Mouse (Mus musculus) forebrain, embryonic 16.5 days (tissue): ENCODE measurements around the gene Pdzrn3. TPM values are rescaled to one million over a fixed set of nuclear protein-coding genes. Genes with fewer than 3 reads are reported as not detected.

Experiments used
- ATAC-seq: fragments of 200-750 bp; cut with Nextera tagmentation; 2 replicates; pipeline ENCODE4 v1.8.0; 2017; ENCODE audit warnings: mild to moderate bottlenecking, moderate library complexity
- H3K27ac ChIP-seq: fragments of 300-500 bp; sonication (generic); 2 replicates; pipeline ENCODE4 v1.5.1; 2014; ENCODE audit warnings: low read length, control low read depth
- H3K27me3 ChIP-seq: fragments of 300-500 bp; sonication (generic); replicated peaks from 2 replicates; pipeline ENCODE4 v1.6.1; 2014; ENCODE audit warnings: low read length; ENCODE audit not compliant: control insufficient read depth, insufficient read depth
- H3K36me3 ChIP-seq: fragments of 300-500 bp; sonication (generic); 2 replicates; pipeline ENCODE4 v1.6.1; 2014; ENCODE audit not compliant: control insufficient read depth, insufficient read depth
- H3K4me1 ChIP-seq: fragments of 300-500 bp; sonication (generic); replicated peaks from 2 replicates; pipeline ENCODE4 v1.6.1; 2014; ENCODE audit warnings: low read length; ENCODE audit not compliant: control insufficient read depth, insufficient read depth
- H3K4me2 ChIP-seq: fragments of 300-500 bp; sonication (generic); 2 replicates; pipeline ENCODE4 v1.6.1; 2014; ENCODE audit warnings: mild to moderate bottlenecking, low read length, control low read depth
- H3K4me3 ChIP-seq: fragments of 300-500 bp; sonication (generic); replicated peaks from 2 replicates; pipeline ENCODE4 v1.5.1; 2014; ENCODE audit warnings: mild to moderate bottlenecking, low read length, control low read depth
- H3K9ac ChIP-seq: fragments of 300-500 bp; sonication (generic); replicated peaks from 2 replicates; pipeline ENCODE4 v1.6.1; 2014; ENCODE audit warnings: low read depth, low read length, control low read depth
- H3K9me3 ChIP-seq: fragments of 300-500 bp; sonication (generic); 2 replicates; pipeline ENCODE4 v1.6.1; 2016; ENCODE audit warnings: low read length; ENCODE audit not compliant: control insufficient read depth
- WGBS: fragments of 180-500 bp; shearing (Covaris S2); extraction: QIAGEN DNeasy Blood & Tissue Kit; methylation state at CpG from one replicate; pipeline ENCODE4 v1.1.7; 2014; 5-methylcytosine and 5-hydroxymethylcytosine counted together
- polyA plus RNA-seq: library from polyadenylated mRNA; unstranded; fragments of >200 nt; fragmentation: Nextera tagmentation; extraction: Ambion mirVana; gene quantifications from 2 replicates; pipeline ENCODE4 v1.2.1, GENCODE M21; 2015

Gene Pdzrn3
- polyA plus RNA-seq, 1 experiment from 2014 or later, result 24.0 TPM

DNA sequence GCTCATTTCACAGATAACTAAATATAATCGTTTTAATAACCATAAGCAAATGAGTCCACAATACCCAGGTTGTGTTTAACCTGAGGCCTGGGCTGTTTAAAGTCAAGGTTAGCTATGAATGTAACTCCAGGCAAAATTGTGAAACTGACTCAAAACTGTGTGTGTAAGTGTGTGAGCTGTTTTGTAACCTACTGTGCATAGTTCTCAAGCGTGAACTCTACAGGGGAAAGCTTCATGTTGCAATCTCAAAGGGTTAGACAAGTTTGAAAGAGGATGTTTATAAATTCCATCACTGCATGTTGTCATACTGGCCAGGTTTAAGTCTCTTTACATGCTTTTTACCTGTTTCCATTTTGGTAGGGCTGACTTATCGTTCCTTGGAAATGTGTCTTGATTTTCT lies 158.7 kb downstream of the Pdzrn3 start:
- ATAC-seq, result no peak
- H3K27ac ChIP-seq, result no peak overlapping the region
- H3K9ac ChIP-seq, result no peak overlapping the region
- H3K36me3 ChIP-seq, result no peaks in the 10 kb centered on the region
- no peak overlapping the region for H3K4me3 ChIP-seq
- H3K27me3 ChIP-seq, result no peaks in the 10 kb centered on the region; the same call in 1 of the 2 replicates
- H3K9me3 ChIP-seq, result no peaks in the 10 kb centered on the region
- no peak overlapping the region for H3K4me2 ChIP-seq
- H3K4me1 ChIP-seq, result peaks cover 24% of the 10 kb centered on the region
- WGBS, result 92% methylated on average over 3 of the region's 3 CpGs

DNA sequence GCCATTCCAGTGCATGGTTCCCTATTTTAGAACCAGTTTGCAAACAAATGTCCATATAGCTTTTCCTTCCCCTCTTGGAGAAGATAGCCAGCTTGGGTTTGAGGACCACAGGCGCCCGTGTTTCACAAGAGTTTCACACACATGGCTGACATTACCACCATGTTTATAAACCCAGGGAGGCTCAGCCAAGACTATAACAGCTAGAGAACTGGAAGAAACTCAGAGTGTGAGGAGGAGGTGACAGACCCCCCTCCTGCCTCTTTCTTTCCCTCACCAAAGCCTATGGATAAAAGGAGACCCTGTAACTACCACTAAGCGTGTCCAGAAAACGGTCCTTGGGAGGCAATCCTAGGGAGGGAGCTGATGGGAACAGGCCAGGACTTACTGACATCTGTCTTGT lies 159.5 kb downstream of the Pdzrn3 start:
- H3K9me3 ChIP-seq, result no peaks in the 10 kb centered on the region
- H3K4me2 ChIP-seq, result no peak overlapping the region
- no peak for ATAC-seq
- no peaks in the 10 kb centered on the region for H3K36me3 ChIP-seq
- H3K27ac ChIP-seq, result no peak overlapping the region
- no peak overlapping the region for H3K4me3 ChIP-seq
- no peaks in the 10 kb centered on the region; the same call in 1 of the 2 replicates for H3K27me3 ChIP-seq
- no peak overlapping the region for H3K9ac ChIP-seq
- 66% methylated on average over 4 of the region's 4 CpGs for WGBS
- H3K4me1 ChIP-seq, result peaks cover 24% of the 10 kb centered on the region

DNA sequence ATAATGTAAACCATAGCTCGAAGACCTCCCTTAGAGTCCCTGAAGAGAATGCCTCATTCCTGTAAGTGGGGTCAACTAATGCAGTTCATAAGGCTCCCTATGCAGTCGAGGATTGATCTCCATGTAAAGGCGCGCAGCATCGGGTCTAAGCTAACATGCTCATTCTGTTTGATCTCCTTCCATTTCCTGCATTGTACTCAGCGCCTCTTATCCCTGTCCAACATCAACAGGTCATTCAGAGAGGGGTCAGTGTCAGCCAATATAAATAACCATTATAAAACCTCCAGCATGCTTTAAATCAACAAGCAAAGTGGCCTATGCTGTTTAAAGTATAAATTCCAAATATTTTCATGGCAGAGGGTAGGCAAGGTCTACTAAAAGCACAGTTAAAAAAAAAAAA lies 159.9 kb downstream of the Pdzrn3 start:
- 81% methylated on average over 6 of the region's 6 CpGs for WGBS
- Histone ChIP-seq H3K27me3 (no peaks in the 10 kb centered on the region; the same call in 1 of the 2 replicates), H3K36me3 (no peaks in the 10 kb centered on the region), H3K4me3 (no peak overlapping the region), H3K4me1 (peaks cover 24% of the 10 kb centered on the region), H3K4me2 (no peak overlapping the region), H3K9ac (no peak overlapping the region), H3K9me3 (no peaks in the 10 kb centered on the region), H3K27ac (no peak overlapping the region)
- ATAC-seq, result no peak

DNA sequence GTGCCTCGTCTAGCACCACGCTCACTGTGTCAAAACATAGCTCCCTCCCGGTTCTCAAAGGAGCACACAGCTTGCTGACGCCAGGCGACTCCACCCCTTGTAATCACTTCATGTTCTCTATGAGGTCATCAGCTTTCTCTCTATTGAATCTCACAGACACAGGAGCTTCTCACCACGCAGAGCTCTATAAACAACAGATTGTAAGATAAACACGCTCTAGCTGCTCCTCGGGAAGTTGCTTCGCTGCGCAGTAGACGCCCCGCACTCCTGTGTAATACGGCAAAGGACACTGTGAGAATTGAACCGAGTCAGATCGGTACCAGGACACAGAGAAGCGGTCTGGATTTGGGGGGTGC lies 162.3 kb downstream of the Pdzrn3 start:
- Histone ChIP-seq H3K9ac (peak overlapping the region; percentile 17; the same call in 1 of the 2 replicates), H3K4me3 (no peak overlapping the region), H3K27me3 (no peaks in the 10 kb centered on the region; the same call in 1 of the 2 replicates), H3K27ac (peak overlapping the region; percentile 61; the same call in 1 of the 2 replicates), H3K4me2 (peak overlapping the region; percentile 35), H3K36me3 (no peaks in the 10 kb centered on the region), H3K4me1 (peaks cover 37% of the 10 kb centered on the region), H3K9me3 (no peaks in the 10 kb centered on the region)
- ATAC-seq, result peak; percentile 75
- 34% methylated on average over 16 of the region's 16 CpGs for WGBS

DNA sequence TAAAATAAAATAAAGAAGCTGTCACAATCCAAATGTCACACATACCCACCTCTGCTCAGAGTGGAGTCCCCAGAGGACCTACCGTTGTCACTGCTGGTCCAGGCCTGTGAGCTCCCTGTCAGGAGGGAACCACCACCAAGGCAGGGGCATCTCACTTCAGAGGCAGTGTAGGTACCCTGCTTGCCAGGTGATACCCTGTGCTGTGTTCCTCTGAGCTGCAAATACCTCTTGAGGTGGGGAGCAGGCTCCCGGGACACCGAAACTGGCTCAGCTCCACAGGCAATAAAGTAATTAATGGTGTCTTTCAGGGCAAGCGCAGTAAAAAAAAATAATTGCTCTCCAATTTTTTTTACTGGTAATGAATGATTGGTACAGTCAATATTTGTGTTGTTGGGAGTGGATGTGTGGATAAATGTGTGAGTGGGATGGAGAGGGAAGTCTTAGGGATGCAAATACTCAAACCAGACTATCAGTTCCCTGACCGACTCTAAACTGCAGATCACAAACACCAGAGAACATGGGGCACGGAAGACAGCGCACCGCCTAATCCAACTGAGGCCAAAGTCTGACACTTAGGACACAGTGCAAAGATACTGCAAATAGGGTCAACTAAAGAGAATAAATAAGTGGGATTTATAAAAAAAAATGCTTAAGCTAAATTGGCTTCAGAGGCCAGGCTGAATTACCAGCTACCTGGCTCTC lies 162.8 kb downstream of the Pdzrn3 start:
- Histone ChIP-seq H3K36me3 (no peaks in the 10 kb centered on the region), H3K27ac (peak overlapping the region; percentile 67), H3K4me2 (peak overlapping the region; percentile 35), H3K9me3 (no peaks in the 10 kb centered on the region), H3K9ac (no peak overlapping the region; the same call in 1 of the 2 replicates), H3K4me1 (peaks cover 37% of the 10 kb centered on the region), H3K27me3 (no peaks in the 10 kb centered on the region; the same call in 1 of the 2 replicates), H3K4me3 (no peak overlapping the region)
- peak; percentile 21; the same call in 1 of the 2 replicates for ATAC-seq
- 53% methylated on average over 8 of the region's 8 CpGs for WGBS

DNA sequence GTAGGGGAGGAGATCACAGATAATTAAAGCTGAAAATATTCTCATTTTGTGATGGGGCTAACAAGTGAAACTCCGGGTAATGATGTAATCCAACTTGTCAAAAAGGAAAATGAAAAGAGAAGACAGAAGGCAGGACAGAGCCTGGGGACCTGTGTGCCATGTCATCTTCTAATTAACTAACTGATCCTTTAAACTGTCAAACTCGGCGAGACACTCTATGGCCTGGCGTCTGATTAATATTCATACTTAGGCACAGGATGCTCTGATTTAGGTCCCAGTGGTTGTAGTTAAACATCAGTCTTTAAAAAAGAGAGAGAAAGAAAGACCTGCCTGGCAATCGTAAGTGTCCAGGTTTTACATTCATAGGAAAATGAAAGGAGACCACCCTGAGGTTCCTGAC lies 164.6 kb downstream of the Pdzrn3 start:
- no peak overlapping the region for H3K27ac ChIP-seq
- no peak overlapping the region for H3K4me3 ChIP-seq
- H3K27me3 ChIP-seq, result no peaks in the 10 kb centered on the region; the same call in 1 of the 2 replicates
- no peak for ATAC-seq
- no peak overlapping the region for H3K9ac ChIP-seq
- H3K36me3 ChIP-seq, result no peaks in the 10 kb centered on the region
- no peaks in the 10 kb centered on the region for H3K9me3 ChIP-seq
- H3K4me1 ChIP-seq, result peaks cover 37% of the 10 kb centered on the region
- WGBS, result 37% methylated on average over 5 of the region's 5 CpGs
- no peak overlapping the region for H3K4me2 ChIP-seq

DNA sequence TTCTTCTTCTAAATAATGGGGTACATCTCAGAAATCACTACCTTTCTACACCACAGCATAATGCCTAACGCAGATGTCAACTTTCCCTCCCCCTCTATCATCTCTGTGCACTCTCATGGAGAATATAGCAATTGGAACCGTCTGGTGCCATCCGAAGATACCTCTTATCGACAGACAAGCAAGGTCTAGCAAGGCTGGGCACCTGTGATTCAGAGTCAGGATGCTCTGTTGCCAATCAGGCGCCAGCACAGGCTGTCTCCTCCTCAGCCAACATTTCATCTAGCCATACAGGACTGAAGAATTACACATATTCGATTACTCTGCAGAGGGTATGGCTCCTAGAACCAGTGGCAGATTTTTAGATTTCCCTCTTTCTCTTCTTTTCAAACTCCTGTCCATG lies 165.6 kb downstream of the Pdzrn3 start:
- 77% methylated on average over 6 of the region's 6 CpGs for WGBS

DNA sequence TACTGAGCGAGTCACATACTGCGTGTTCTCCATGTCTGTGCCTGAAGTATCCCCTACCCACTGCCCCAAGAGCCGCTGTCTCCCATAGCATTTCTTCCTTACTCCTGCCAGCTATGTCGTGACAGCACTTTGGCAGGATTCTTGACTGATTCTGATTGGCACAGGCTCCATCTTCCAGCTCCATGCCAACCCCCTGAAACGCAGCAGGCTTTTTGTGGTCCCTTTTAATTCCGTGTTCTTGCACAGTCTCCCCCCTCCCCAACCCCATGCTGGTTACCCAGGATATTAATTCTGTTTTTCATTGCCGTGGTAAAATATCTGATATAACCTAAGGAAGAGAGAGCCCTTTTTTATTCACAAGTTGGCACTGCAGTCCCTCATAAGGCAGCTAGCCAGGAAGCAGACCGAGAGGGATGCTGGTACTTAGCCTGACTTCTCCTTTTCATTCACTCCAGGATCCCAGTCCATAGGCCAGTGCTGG lies 166.3 kb downstream of the Pdzrn3 start:
- peak; percentile 85 for ATAC-seq
- H3K27ac ChIP-seq, result peak overlapping the region; percentile 77

More for the DNA sequence above, 165.6 kb downstream of the Pdzrn3 start:
- peaks cover 37% of the 10 kb centered on the region for H3K4me1 ChIP-seq
- H3K4me2 ChIP-seq, result no peak overlapping the region
- ATAC-seq, result no peak
- no peak overlapping the region for H3K4me3 ChIP-seq
- H3K27ac ChIP-seq, result peak overlapping the region; percentile 77
- H3K9me3 ChIP-seq, result no peaks in the 10 kb centered on the region
- no peaks in the 10 kb centered on the region; the same call in 1 of the 2 replicates for H3K27me3 ChIP-seq
- H3K36me3 ChIP-seq, result no peaks in the 10 kb centered on the region
- H3K9ac ChIP-seq, result no peak overlapping the region

DNA sequence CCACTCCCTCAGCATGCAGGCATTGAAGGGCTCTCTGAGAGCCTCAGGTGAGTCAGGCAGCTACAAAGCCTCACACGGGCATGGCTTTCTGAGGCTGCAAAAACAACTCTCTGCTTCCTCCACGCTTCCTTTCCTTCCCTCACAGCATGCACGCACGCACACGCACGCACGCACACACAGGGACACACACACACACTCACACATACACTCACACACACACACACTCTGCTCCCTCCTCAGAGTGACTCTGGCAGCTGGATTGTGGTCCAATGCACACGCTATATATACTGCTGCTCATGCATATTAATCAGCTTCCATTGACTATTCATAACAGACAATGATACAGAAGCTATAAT lies 178.8 kb downstream of the Pdzrn3 start:
- H3K36me3 ChIP-seq, result no peaks in the 10 kb centered on the region
- H3K4me2 ChIP-seq, result peak overlapping the region; percentile 90
- H3K27me3 ChIP-seq, result no peaks in the 10 kb centered on the region
- peak overlapping the region; percentile 74 for H3K27ac ChIP-seq
- H3K4me1 ChIP-seq, result peaks cover 21% of the 10 kb centered on the region
- H3K9me3 ChIP-seq, result no peaks in the 10 kb centered on the region
- H3K9ac ChIP-seq, result peak overlapping the region; percentile 55
- ATAC-seq, result peak; percentile 89
- 2% methylated on average over 8 of the region's 8 CpGs for WGBS
- peak overlapping the region; percentile 54 for H3K4me3 ChIP-seq

More for the DNA sequence above, 166.3 kb downstream of the Pdzrn3 start:
- Histone ChIP-seq H3K9ac (no peak overlapping the region), H3K4me1 (peaks cover 35% of the 10 kb centered on the region), H3K9me3 (no peaks in the 10 kb centered on the region), H3K27me3 (no peaks in the 10 kb centered on the region; the same call in 1 of the 2 replicates), H3K4me2 (0 out of 2 replicates have a peak overlapping the region, but pooled peaks have one; percentile 11), H3K36me3 (no peaks in the 10 kb centered on the region), H3K4me3 (no peak overlapping the region)
- 36% methylated on average over 8 of the region's 8 CpGs for WGBS
